Mouse (Mus musculus) erythroblast, embryonic 14.5 days (primary cell): ENCODE measurements around the gene Adamts12. TPM values are rescaled to one million over a fixed set of nuclear protein-coding genes. Genes with fewer than 3 reads are reported as not detected.

Source experiments
- H3K27me3 ChIP-seq: 2 replicates; pipeline ENCODE4 v1.6.1; 2012; ENCODE audit warnings: inconsistent platforms; ENCODE audit not compliant: control insufficient read depth
- H3K36me3 ChIP-seq: 2 replicates; pipeline ENCODE4 v1.6.1; 2012; ENCODE audit warnings: mild to moderate bottlenecking, inconsistent platforms; ENCODE audit not compliant: control insufficient read depth
- H3K4me1 ChIP-seq: 2 replicates; pipeline ENCODE4 v1.6.1; 2012; ENCODE audit warnings: inconsistent platforms; ENCODE audit not compliant: control insufficient read depth
- H3K4me3 ChIP-seq: replicated peaks from 2 replicates; pipeline ENCODE3; 2012; ENCODE audit warnings: moderate library complexity, mild to moderate bottlenecking, inconsistent platforms
- H3K9me3 ChIP-seq: 2 replicates; pipeline ENCODE4 v1.6.1; 2012; ENCODE audit warnings: low read length, inconsistent platforms, mixed read lengths; ENCODE audit not compliant: control insufficient read depth
- GATA1 ChIP-seq: IDR thresholded peaks from 2 replicates; pipeline ENCODE4 v1.6.1; 2012; ENCODE audit warnings: low read length, inconsistent platforms, mixed read lengths
- TAL1 ChIP-seq: IDR thresholded peaks from 3 replicates; pipeline ENCODE4 v1.6.1; 2012; ENCODE audit warnings: low read length, inconsistent platforms, mixed read lengths
- polyA plus RNA-seq: library from polyadenylated mRNA; stranded (reverse); fragments of >175 nt; gene quantifications from 2 replicates; pipeline ENCODE4 v1.2.3, GENCODE M21; 2012

The Adamts12 gene
- polyA plus RNA-seq, 1 experiment, result under 0.01 TPM

GRCm38 (mm10) chr15:11204934-11205333, 140.3 kb downstream of the Adamts12 start:
- H3K4me1 ChIP-seq, result no peaks in the 10 kb centered on the region
- H3K27me3 ChIP-seq, result no peaks in the 10 kb centered on the region
- no peaks in the 10 kb centered on the region for H3K9me3 ChIP-seq
- no peak for TF ChIP-seq GATA1
- no peak for TF ChIP-seq TAL1
- H3K4me3 ChIP-seq, result no peak overlapping the region
- no peaks in the 10 kb centered on the region for H3K36me3 ChIP-seq

- Histone ChIP-seq H3K9me3 (no peaks in the 10 kb centered on the region), H3K4me3 (no peak overlapping the region), H3K4me1 (no peaks in the 10 kb centered on the region)
Observed at GRCm38 (mm10) chr15:11210976-11211375, 146.4 kb downstream of the Adamts12 start.

GRCm38 (mm10) chr15:11233906-11234632, 169.5 kb downstream of the Adamts12 start:
- H3K9me3 ChIP-seq, result no peaks in the 10 kb centered on the region
- TF ChIP-seq GATA1, result no peak
- TF ChIP-seq TAL1, result no peak
- no peak overlapping the region for H3K4me3 ChIP-seq
- H3K27me3 ChIP-seq, result no peaks in the 10 kb centered on the region
- no peaks in the 10 kb centered on the region for H3K4me1 ChIP-seq
- no peaks in the 10 kb centered on the region for H3K36me3 ChIP-seq

More at GRCm38 (mm10) chr15:11210976-11211375, 146.4 kb downstream of the Adamts12 start:
- TF ChIP-seq GATA1 (no peak), TAL1 (no peak)
- Histone ChIP-seq H3K36me3 (no peaks in the 10 kb centered on the region), H3K27me3 (no peaks in the 10 kb centered on the region)

- Histone ChIP-seq H3K9me3 (no peaks in the 10 kb centered on the region), H3K4me3 (no peak overlapping the region), H3K36me3 (no peaks in the 10 kb centered on the region), H3K4me1 (no peaks in the 10 kb centered on the region), H3K27me3 (no peaks in the 10 kb centered on the region)
- TF ChIP-seq TAL1 (no peak), GATA1 (no peak)
Observed at GRCm38 (mm10) chr15:11240406-11240805, 175.8 kb downstream of the Adamts12 start.

- H3K27me3 ChIP-seq, result no peaks in the 10 kb centered on the region
- no peak overlapping the region for H3K4me3 ChIP-seq
- TF ChIP-seq TAL1, result no peak
- TF ChIP-seq GATA1, result no peak
- no peaks in the 10 kb centered on the region for H3K9me3 ChIP-seq
- no peaks in the 10 kb centered on the region for H3K36me3 ChIP-seq
- H3K4me1 ChIP-seq, result no peaks in the 10 kb centered on the region
Observed at GRCm38 (mm10) chr15:11241288-11241687, 176.7 kb downstream of the Adamts12 start.

- no peaks in the 10 kb centered on the region for H3K4me1 ChIP-seq
- no peaks in the 10 kb centered on the region for H3K27me3 ChIP-seq
- no peak overlapping the region for H3K4me3 ChIP-seq
- H3K9me3 ChIP-seq, result no peaks in the 10 kb centered on the region
- TF ChIP-seq TAL1 (no peak), GATA1 (no peak)
- H3K36me3 ChIP-seq, result no peaks in the 10 kb centered on the region
Observed at GRCm38 (mm10) chr15:11246402-11246801, 181.8 kb downstream of the Adamts12 start.

- H3K9me3 ChIP-seq, result no peaks in the 10 kb centered on the region
- no peak overlapping the region for H3K4me3 ChIP-seq
- H3K27me3 ChIP-seq, result no peaks in the 10 kb centered on the region
- H3K4me1 ChIP-seq, result no peaks in the 10 kb centered on the region
- no peaks in the 10 kb centered on the region for H3K36me3 ChIP-seq
- no peak for TF ChIP-seq TAL1
- no peak for TF ChIP-seq GATA1
Observed at GRCm38 (mm10) chr15:11279273-11280080, 214.9 kb downstream of the Adamts12 start.

GRCm38 (mm10) chr15:11280689-11281264, 216.2 kb downstream of the Adamts12 start:
- H3K27me3 ChIP-seq, result no peaks in the 10 kb centered on the region
- H3K9me3 ChIP-seq, result no peaks in the 10 kb centered on the region
- H3K4me1 ChIP-seq, result no peaks in the 10 kb centered on the region
- no peak for TF ChIP-seq GATA1
- TF ChIP-seq TAL1, result no peak
- H3K4me3 ChIP-seq, result no peak overlapping the region
- H3K36me3 ChIP-seq, result no peaks in the 10 kb centered on the region

- TF ChIP-seq GATA1 (no peak), TAL1 (no peak)
- Histone ChIP-seq H3K36me3 (no peaks in the 10 kb centered on the region), H3K9me3 (no peaks in the 10 kb centered on the region), H3K27me3 (no peaks in the 10 kb centered on the region), H3K4me3 (no peak overlapping the region), H3K4me1 (no peaks in the 10 kb centered on the region)
Observed at GRCm38 (mm10) chr15:11283171-11283570, 218.6 kb downstream of the Adamts12 start.
